Mouse (Mus musculus): ENCODE measurements around the gene Abca1.

Gene Abca1

GRCm38 (mm10) chr4:53121516-53122227, 38.0 kb downstream of the Abca1 start:
- DNase-seq (ENCODE audit: low spot score in 2 of 2) = peak; percentile 56 to 72

GRCm38 (mm10) chr4:53121084-53121483, 38.6 kb downstream of the Abca1 start:
- no peak for DNase-seq (ENCODE audit: low spot score in 2 of 2)

- DNase-seq (ENCODE audit: low spot score in 2 of 2) = no peak
Observed at GRCm38 (mm10) chr4:53120038-53120685, 39.5 kb downstream of the Abca1 start.

- DNase-seq (ENCODE audit: low spot score in 2 of 2) = no peak
Observed at GRCm38 (mm10) chr4:53118643-53119042, 41.1 kb downstream of the Abca1 start.

GRCm38 (mm10) chr4:53117610-53118009, 42.1 kb downstream of the Abca1 start:
- no peak for DNase-seq (ENCODE audit: low spot score in 2 of 2)

- DNase-seq (ENCODE audit: low spot score in 2 of 2) = peak in 1 of 2 experiments; percentile 39
Observed at GRCm38 (mm10) chr4:53117076-53117475, 42.6 kb downstream of the Abca1 start.

- peak; percentile 45 to 51 for DNase-seq (ENCODE audit: low spot score in 2 of 2)
Observed at GRCm38 (mm10) chr4:53115866-53116265, 43.8 kb downstream of the Abca1 start.

- peak; percentile 51 to 61 for DNase-seq (ENCODE audit: low spot score in 2 of 2)
Observed at GRCm38 (mm10) chr4:53115410-53115809, 44.3 kb downstream of the Abca1 start.

- peak; percentile 58 to 65 for DNase-seq (ENCODE audit: low spot score in 2 of 2)
Observed at GRCm38 (mm10) chr4:53111919-53112355, 47.8 kb downstream of the Abca1 start.

- peak in 1 of 2 experiments; percentile 34 for DNase-seq (ENCODE audit: low spot score in 2 of 2)
Observed at GRCm38 (mm10) chr4:53110356-53110755, 49.3 kb downstream of the Abca1 start.

- DNase-seq (ENCODE audit: low spot score in 2 of 2) = no peak
Observed at GRCm38 (mm10) chr4:53109381-53109928, 50.2 kb downstream of the Abca1 start.

- DNase-seq (ENCODE audit: low spot score in 2 of 2) = peak; percentile 56 to 66
Observed at GRCm38 (mm10) chr4:53108194-53108593, 51.5 kb downstream of the Abca1 start.

- DNase-seq (ENCODE audit: low spot score in 2 of 2) = peak; percentile 61 to 62
Observed at GRCm38 (mm10) chr4:53106732-53107131, 53.0 kb downstream of the Abca1 start.

- DNase-seq (ENCODE audit: low spot score in 2 of 2) = no peak
Observed at GRCm38 (mm10) chr4:53106071-53106470, 53.6 kb downstream of the Abca1 start.

- DNase-seq (ENCODE audit: low spot score in 2 of 2) = no peak
Observed at GRCm38 (mm10) chr4:53104634-53105033, 55.1 kb downstream of the Abca1 start.

- DNase-seq (ENCODE audit: low spot score in 2 of 2) = no peak
Observed at GRCm38 (mm10) chr4:53102529-53102928, 57.2 kb downstream of the Abca1 start.

- DNase-seq (ENCODE audit: low spot score in 2 of 2) = no peak
Observed at GRCm38 (mm10) chr4:53101306-53101705, 58.4 kb downstream of the Abca1 start.

- no peak for DNase-seq (ENCODE audit: low spot score in 2 of 2)
Observed at GRCm38 (mm10) chr4:53100492-53100891, 59.2 kb downstream of the Abca1 start.

GRCm38 (mm10) chr4:53094850-53095249, 64.8 kb downstream of the Abca1 start:
- DNase-seq (ENCODE audit: low spot score in 2 of 2) = no peak

GRCm38 (mm10) chr4:53094331-53094730, 65.4 kb downstream of the Abca1 start:
- DNase-seq (ENCODE audit: low spot score in 2 of 2) = peak; percentile 44 to 48

- no peak for DNase-seq (ENCODE audit: low spot score in 2 of 2)
Observed at GRCm38 (mm10) chr4:53093615-53094014, 66.1 kb downstream of the Abca1 start.

GRCm38 (mm10) chr4:53089641-53090040, 70.1 kb downstream of the Abca1 start:
- no peak for DNase-seq (ENCODE audit: low spot score in 2 of 2)

GRCm38 (mm10) chr4:53088999-53089398, 70.7 kb downstream of the Abca1 start:
- no peak for DNase-seq (ENCODE audit: low spot score in 2 of 2)
